Mouse (Mus musculus) thymus, adult 2 months (tissue): Measurements from ENCODE around the gene Bgn.

Source experiments
- CTCF ChIP-seq: fragments of 200-500 bp; IDR thresholded peaks from 2 replicates; pipeline ENCODE4 v1.5.1; 2012; ENCODE audit warnings: mild to moderate bottlenecking, control low read depth, low read length, moderate library complexity, borderline replicate concordance; ENCODE audit not compliant: control insufficient read depth, poor library complexity, insufficient read depth; ENCODE audit errors: extremely low read depth
- POLR2A ChIP-seq: fragments of 200-500 bp; IDR thresholded peaks from 2 replicates; pipeline ENCODE4 v1.6.1; 2012; ENCODE audit warnings: mild to moderate bottlenecking, low read length, control low read depth, moderate library complexity; ENCODE audit not compliant: control insufficient read depth, poor library complexity, insufficient read depth; ENCODE audit errors: extremely low read depth

DNA sequence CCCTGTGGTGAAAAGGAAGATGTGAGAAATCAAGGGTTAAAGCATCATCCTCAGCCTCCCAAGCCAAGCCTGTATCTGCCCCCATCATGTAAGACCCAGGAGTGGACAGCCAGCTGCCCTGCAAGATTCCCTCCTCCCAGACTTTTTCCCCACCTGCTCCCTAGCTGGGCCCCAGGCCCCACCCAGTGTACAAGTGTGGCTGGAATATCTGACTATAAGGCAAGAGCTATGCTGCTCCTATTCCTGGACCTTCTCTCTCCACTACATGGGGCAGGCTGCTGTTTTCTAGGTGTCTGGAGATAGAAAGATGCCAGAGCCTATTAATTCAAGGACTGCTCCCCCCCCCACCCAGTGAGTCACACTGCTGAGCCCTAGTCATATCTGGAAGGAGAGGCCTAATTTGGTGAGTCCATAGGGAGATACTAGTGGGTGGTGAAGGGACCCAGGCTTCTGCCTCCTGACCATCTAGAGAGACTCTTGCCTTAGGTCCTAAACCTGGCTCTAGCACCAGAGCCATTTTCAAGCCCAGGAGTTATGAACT, 33.7 kb downstream of the Bgn start:
- TF ChIP-seq CTCF = no peak
- TF ChIP-seq POLR2A = no peak
